Mouse (Mus musculus) adrenal gland, adult 18-20 months (tissue): Measurements from ENCODE around the gene Fam49a. TPM values are rescaled to one million over a fixed set of nuclear protein-coding genes. Genes with fewer than 3 reads are reported as not detected.

Source experiments
- DNase-seq, 2 experiments: peaks; one replicate each; pipeline ENCODE4 v3.0.0; 2021 to 2022; ENCODE audit warnings: low spot score in 2 of 2
- total RNA-seq, 2 experiments: library from RNA; stranded (reverse); gene quantifications; 1 replicate in 1 of 2; 2 replicates in 1 of 2; pipeline ENCODE4 v1.2.3; 2021

The Fam49a gene
- total RNA-seq, 2 experiments from 2014 or later = 15.0 to 18.8 TPM

GRCm38 (mm10) chr12:12354115-12354653, 92.2 kb downstream of the Fam49a start:
- no peak for DNase-seq

- no peak for DNase-seq
Observed at GRCm38 (mm10) chr12:12356048-12356447, 94.1 kb downstream of the Fam49a start.

- DNase-seq = peak in 1 of 2 experiments; percentile 22
Observed at GRCm38 (mm10) chr12:12356463-12356862, 94.5 kb downstream of the Fam49a start.

- no peak for DNase-seq
Observed at GRCm38 (mm10) chr12:12356946-12357345, 95.0 kb downstream of the Fam49a start.

GRCm38 (mm10) chr12:12359923-12360322, 98.0 kb downstream of the Fam49a start:
- no peak for DNase-seq

- DNase-seq = no peak
Observed at GRCm38 (mm10) chr12:12362371-12362770, 100.4 kb downstream of the Fam49a start.

- DNase-seq = no peak
Observed at GRCm38 (mm10) chr12:12364201-12364600, 102.3 kb downstream of the Fam49a start.

- DNase-seq = no peak
Observed at GRCm38 (mm10) chr12:12367423-12367822, 105.5 kb downstream of the Fam49a start.

GRCm38 (mm10) chr12:12373111-12373862, 111.3 kb downstream of the Fam49a start:
- DNase-seq = no peak

GRCm38 (mm10) chr12:12379056-12379455, 117.1 kb downstream of the Fam49a start:
- DNase-seq = no peak

- DNase-seq = no peak
Observed at GRCm38 (mm10) chr12:12389271-12389670, 127.3 kb downstream of the Fam49a start.

- DNase-seq = peak; percentile 39 to 48
Observed at GRCm38 (mm10) chr12:12396224-12396623, 134.3 kb downstream of the Fam49a start.

- peak; percentile 55 to 65 for DNase-seq
Observed at GRCm38 (mm10) chr12:12401051-12401465, 139.1 kb downstream of the Fam49a start.

GRCm38 (mm10) chr12:12401504-12401903, 139.6 kb downstream of the Fam49a start:
- no peak for DNase-seq

GRCm38 (mm10) chr12:12405491-12406110, 143.7 kb downstream of the Fam49a start:
- DNase-seq = no peak

GRCm38 (mm10) chr12:12409044-12409443, 147.1 kb downstream of the Fam49a start:
- no peak for DNase-seq

GRCm38 (mm10) chr12:12412674-12413073, 150.7 kb downstream of the Fam49a start:
- DNase-seq = peak; percentile 85 to 88

GRCm38 (mm10) chr12:12420423-12420822, 158.5 kb downstream of the Fam49a start:
- DNase-seq = no peak

- DNase-seq = peak; percentile 72 to 76
Observed at GRCm38 (mm10) chr12:12420841-12421579, 159.1 kb downstream of the Fam49a start.

- no peak for DNase-seq
Observed at GRCm38 (mm10) chr12:12421580-12421878, 159.6 kb downstream of the Fam49a start.

- DNase-seq = no peak
Observed at GRCm38 (mm10) chr12:12425188-12425587, 163.2 kb downstream of the Fam49a start.

GRCm38 (mm10) chr12:12427285-12427684, 165.3 kb downstream of the Fam49a start:
- DNase-seq = no peak
